In the genomic region with DNA sequence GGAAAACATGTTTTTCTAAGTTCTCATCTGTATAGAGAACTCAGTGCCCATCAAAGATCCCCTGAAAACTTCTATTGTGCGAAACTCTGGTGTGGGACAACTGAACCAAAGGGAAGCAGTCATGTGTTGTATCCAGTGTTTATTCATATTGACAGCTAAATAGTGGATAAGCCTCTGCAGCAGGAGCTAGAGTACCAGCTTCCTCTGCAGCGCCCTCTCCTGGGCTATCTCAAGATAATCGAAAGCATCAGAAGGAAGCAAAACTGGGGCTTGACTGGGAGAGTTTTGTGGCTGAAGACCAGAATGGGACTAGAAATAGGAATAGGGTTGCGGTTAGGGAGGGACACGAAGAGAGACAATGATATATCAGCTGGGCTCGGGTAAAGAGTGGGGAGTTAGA, we compare ENCODE assay signal across 10 mouse cellular contexts. TPM values are rescaled to one million over a fixed set of nuclear protein-coding genes. Genes with fewer than 3 reads are reported as not detected.
DNase-seq lines count a peak whose midpoint lies in the region; TF ChIP-seq lines count a peak whose summit lies in the region.
"Had no signal": no experiment of that assay in that cellular context is flagged by ENCODE, and none has a peak within 500 bp of the region (broad histone marks: within the 10 kb centered on the region; RNA-seq: fewer than 3 reads in every experiment).

No protein-coding gene starts in this region.

- peak; percentile 35 for TF ChIP-seq CTCF in cortical plate, adult 2 months (IDR thresholded peaks at IDR 0.05; ENCODE audit: extremely low read depth, insufficient read depth, low read length)

- H3K27ac ChIP-seq in cortical plate, adult 2 months (ENCODE audit: insufficient read depth, low read length) = no peak overlapping the region

- H3K4me1 ChIP-seq in cortical plate, adult 2 months (ENCODE audit: control insufficient read depth, insufficient read depth, low read length) = no peaks in the 10 kb centered on the region
- H3K4me1 ChIP-seq: megakaryocyte, embryonic 14.5 days had no signal

- TF ChIP-seq POLR2A in cortical plate, adult 2 months (IDR thresholded peaks at IDR 0.05; ENCODE audit: extremely low read depth, insufficient read depth, low read length) = no peak

- peak; percentile 16 for DNase-seq in layer of hippocampus, adult 11-12 months (ENCODE audit: low spot score)
- DNase-seq in layer of hippocampus, adult 9-10 months (ENCODE audit: low spot score) = no peak
- DNase-seq in 3T3-L1 (ENCODE audit: low read depth, low spot score) (peak; percentile 5), A20 (ENCODE audit: low read depth, low spot score) (peak; percentile 29), MN1 (ENCODE audit: low spot score) (no peak)
- no peak for DNase-seq in Muller cell, postnatal 12 days (ENCODE audit: inconsistent ontology term)
- DNase-seq: cerebellum, adult 11 months had no signal

- H3K4me3 ChIP-seq in cortical plate, adult 2 months (ENCODE audit: insufficient read depth, low read length) = no peak overlapping the region
- H3K4me3 ChIP-seq: megakaryocyte, embryonic 14.5 days had no signal

RNA-seq across cellular contexts. Expression of a gene that starts 18.9 kb away (rescaled TPM):
- 0.06 and 0.13 TPM in 2 replicates for polyA plus RNA-seq in cortical plate, adult 2 months (2012; rRNA removed)
- polyA plus RNA-seq: intestine, embryonic 16.5 days had no signal

RNA-seq across cellular contexts. Expression of a gene that starts 49.7 kb away (rescaled TPM):
- 33.2 and 33.5 TPM in 2 replicates for polyA plus RNA-seq in cortical plate, adult 2 months (2012; rRNA removed)

Comparison
In these comparisons a context has a peak if more than half of its experiments do, and no peak if none do; other contexts are left out.
1. DNase-seq: peak in layer of hippocampus, adult 11-12 months (single experiment), 3T3-L1 (single experiment) and A20 (single experiment); none in layer of hippocampus, adult 9-10 months (single experiment), Muller cell, postnatal 12 days (single experiment) and MN1 (single experiment).